Mouse (Mus musculus) adipose tissue, adult 10 weeks (tissue): Measurements from ENCODE around the gene Nop53. TPM values are rescaled to one million over a fixed set of nuclear protein-coding genes. Genes with fewer than 3 reads are reported as not detected.

Source experiments
- polyA plus RNA-seq: library from polyadenylated mRNA; stranded (reverse); fragments of 350-450 nt; fragmentation: Illumina TruSeq; extraction: RNeasy Lipid Tissue Mini Kit (QIAGEN cat#74804); gene quantifications from one replicate; pipeline ENCODE4 v1.2.3, GENCODE M21; 2014; ENCODE audit warnings: low read depth, low replicate concordance

Nop53 gene
- 190 TPM for polyA plus RNA-seq

DNA sequence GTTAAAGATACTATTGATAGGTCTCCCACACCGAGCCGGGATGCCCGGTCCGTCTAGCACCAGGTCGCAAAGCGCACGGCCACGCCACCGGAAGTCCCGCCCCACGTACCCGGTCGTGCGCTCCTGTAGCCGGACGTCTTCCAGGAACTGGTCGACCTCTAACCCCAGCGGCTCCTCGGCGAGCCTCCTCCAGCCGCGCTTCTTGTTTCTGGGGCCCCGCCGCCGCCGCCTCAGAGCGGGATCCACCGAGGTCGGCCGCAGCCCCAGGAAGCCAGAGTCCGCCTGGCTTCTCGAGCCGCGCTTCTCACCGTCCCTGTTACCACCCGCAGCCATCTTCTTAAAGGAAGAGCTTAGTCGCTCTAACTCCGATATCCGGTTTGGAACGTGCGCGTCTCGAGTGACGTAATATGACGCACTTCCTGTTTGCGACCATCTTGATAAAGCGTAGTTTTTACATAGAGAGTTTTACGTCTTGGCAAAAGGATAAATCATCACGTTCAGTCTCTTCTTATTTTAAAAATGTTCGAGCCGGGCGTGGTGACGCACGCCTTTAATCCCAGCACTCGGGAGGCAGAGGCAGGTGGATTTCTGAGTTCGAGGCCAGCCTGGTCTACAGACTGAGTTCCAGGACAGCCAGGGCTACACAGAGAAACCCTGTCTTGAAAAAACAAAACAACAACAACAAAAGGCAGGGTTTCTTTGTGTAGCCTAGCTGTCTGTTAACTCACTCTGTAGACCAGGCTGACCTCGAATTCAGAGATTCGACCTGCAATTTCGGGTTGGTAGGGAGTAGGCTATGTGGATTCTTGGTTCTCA is at the start of gene Nop53:
TSS of gene Nop53 (minus strand) at position 354 of the 816 bp plus-strand sequence.

DNA sequence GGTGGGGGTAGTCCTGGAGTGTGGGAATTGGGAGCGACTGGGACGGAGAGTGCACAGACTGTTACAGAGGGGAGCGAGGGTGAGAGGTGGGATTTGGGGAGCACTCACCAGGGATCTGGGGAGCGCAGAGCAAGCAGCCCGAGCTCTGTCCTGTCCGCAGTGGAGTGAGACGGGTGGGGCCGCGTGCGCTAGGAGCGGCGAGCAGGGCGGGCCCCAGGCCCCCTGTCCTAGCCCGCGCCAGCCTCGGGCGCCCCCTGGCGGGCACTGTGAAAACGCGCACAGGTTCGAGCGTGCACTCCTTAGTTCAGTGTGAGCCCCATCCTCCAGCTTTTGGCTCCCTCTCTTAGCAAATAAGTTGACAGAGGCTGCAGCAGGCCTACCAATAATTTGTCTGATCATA is 21.4 kb upstream of the Nop53 start, which contains the start of gene Ehd2:
TSS of gene Ehd2 (minus strand) at position 256 of the 400 bp plus-strand sequence.

GRCm38 (mm10) chr7:15922220-15922773 is 23.6 kb downstream of the Nop53 start, which contains the start of gene Selenow:
Gene Selenow (minus strand): TSS chr7:15922402.

Other genes starting within 250 kb of the Nop53 start
- gene Obox5, start 195.9 kb downstream of the Nop53 start, polyA plus RNA-seq = not detected
- gene Obox6, start 106.4 kb downstream of the Nop53 start, polyA plus RNA-seq = not detected
- gene Crx, start 66.1 kb downstream of the Nop53 start, polyA plus RNA-seq = not detected
- not detected for gene Crxos, start 63.5 kb downstream of the Nop53 start, polyA plus RNA-seq
- 259 TPM for gene Selenow, start 23.7 kb downstream of the Nop53 start, polyA plus RNA-seq
- 174 TPM for gene Ehd2, start 21.5 kb upstream of the Nop53 start, polyA plus RNA-seq
- 7.2 TPM for gene Bicra, start 101.8 kb upstream of the Nop53 start, polyA plus RNA-seq
- gene Zfp541, start 115.7 kb upstream of the Nop53 start, polyA plus RNA-seq = 3.0 TPM
- 151 TPM for gene Napa, start 152.4 kb upstream of the Nop53 start, polyA plus RNA-seq
- gene Kptn, start 173.8 kb upstream of the Nop53 start, polyA plus RNA-seq = 19.4 TPM
- 0.88 TPM for gene Slc8a2, start 183.8 kb upstream of the Nop53 start, polyA plus RNA-seq
- gene Meis3, start 229.0 kb upstream of the Nop53 start, polyA plus RNA-seq = 7.8 TPM